Mouse (Mus musculus) lung, postnatal 4 days (tissue): ENCODE results near the gene Wnt5b.
A peak's percentile ranks its signal among the peaks of the same experiment; 100 is the strongest.

ENCODE experiments used
- DNase-seq, 2 experiments: peaks; one replicate each; pipeline ENCODE4 v3.0.0; 2021

Gene Wnt5b

GRCm38 (mm10) chr6:119521482-119521900 lies 22.7 kb downstream of the Wnt5b start:
- no peak for DNase-seq

GRCm38 (mm10) chr6:119520731-119521130 lies 23.4 kb downstream of the Wnt5b start:
- DNase-seq: no peak

DNA sequence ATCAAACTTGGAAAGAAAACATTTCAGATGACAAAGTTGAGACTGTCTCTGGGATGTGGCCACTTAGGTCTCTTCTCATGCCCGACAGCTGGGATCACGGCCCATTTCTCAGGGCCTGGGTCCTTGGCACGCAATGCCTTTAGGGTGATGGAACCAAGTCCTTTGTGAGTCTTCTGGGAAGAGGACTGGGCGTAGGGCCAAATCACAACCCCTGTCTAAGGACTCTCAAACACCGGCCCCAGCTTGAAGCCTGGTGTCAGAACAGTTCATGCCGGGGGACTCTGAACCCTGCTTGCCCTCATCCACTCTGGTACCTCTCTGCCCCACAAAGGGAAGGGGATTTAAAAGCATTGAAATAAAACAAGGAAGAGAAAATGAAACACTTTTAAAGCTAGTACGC lies 30.1 kb downstream of the Wnt5b start:
- DNase-seq: no peak

GRCm38 (mm10) chr6:119513452-119513851 lies 30.7 kb downstream of the Wnt5b start:
- no peak for DNase-seq

DNA sequence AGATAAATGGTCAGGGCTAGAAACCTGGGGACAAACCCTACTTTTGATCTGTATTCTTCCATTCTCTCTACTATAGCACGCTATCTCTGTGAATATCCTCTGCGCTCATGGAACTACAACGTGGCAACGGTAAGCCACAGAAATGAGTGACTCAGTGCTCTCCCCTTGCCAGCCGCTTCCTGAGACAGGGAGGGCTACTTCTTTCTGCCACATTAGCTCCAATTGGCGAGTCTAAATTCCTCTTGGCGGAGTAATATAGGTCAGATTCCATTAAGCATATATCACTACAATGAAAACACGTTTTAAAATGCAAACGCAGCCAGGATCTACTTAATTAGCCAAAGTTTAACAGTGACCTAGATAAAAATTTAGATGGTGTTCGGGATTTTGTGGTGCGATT lies 31.4 kb downstream of the Wnt5b start:
- no peak for DNase-seq

DNA sequence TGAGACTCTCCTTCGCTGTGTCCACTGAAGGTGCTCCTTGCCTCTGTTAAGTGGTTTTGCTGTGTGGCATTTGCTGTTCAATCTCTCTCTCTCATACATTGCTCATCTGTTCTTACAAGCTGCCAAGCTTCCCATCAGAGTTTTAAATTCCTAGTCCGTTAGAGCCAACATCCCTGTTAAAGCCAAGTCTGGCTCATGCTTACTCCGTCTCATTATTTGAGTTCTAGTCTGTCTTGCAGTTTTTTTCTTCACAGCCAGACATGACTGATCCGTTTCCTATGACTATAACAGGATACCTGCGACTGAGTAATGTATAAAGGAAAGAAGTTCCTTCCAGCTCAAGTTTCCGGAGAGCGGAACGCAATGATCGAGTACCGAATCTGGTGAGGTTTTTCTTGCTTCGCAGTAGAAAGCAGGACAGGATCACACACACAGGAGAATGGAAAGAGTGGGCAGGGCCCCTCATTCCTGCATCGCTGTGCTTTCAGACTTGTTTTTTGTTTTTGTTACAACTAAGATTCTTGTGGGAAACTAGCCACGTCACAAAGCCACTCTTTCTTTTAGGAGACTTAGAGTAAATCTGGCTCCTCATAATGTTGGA lies 34.6 kb downstream of the Wnt5b start:
- no peak for DNase-seq

DNA sequence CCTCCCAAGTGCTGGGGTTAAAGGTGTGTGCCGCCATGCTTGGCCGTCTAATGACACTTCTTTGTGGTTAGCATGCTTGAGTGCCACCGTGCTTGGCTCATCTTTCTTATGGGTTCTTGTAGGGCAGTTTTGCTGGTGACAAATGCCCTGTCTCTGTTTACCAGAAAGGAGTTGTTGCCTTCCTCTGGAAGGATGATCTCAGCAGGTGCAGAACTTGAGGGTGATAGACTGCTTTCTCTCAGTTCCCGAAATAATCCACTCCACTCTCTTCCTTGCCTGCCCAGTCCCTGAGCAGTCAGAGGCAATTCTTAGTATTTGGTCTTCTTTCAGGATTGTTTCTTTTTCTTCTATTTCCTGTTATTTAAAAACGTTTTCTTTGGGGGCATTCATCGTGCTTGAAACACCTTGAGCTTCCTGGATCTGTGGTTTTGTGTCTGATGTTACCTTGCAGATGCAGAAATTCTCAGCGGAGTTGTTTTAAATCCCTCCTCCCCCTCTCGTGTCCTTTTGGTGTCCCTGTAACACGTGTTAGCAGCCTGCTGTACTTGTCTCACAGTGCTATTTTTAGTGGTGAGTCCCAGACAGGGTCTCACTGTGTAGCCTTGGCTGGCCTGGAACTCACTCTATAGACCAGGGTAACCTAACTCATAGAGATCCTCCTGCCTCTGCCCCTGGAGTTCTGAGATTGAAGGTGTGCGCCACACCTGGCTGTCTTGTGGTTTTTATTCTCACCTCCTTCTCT lies 35.3 kb downstream of the Wnt5b start:
- no peak for DNase-seq

GRCm38 (mm10) chr6:119508221-119508620 lies 35.9 kb downstream of the Wnt5b start:
- no peak for DNase-seq

GRCm38 (mm10) chr6:119505525-119506225 lies 38.5 kb downstream of the Wnt5b start:
- DNase-seq: no peak

DNA sequence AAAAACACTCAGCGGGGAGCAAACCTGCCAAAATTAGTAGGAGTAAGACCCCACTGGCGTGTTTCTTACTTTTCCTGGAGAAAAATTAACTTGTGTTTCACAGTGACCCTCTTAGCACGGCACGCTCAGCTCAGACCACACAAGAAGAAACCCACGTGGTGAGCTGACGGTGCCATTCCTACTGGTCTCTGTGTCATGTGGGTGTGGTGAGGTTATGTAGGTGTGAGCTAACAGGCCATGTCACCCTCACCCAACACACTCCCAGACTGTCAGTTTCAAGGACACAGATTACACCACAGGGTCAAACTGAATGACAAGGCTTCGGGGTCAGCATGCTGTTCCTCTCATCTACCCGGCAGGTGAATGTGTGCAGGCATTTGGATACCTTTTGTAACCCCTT lies 39.4 kb downstream of the Wnt5b start:
- no peak for DNase-seq

- DNase-seq: peak; percentile 48 to 52
Measured at GRCm38 (mm10) chr6:119502031-119502430, 42.1 kb downstream of the Wnt5b start.

- DNase-seq: peak in 1 of 2 experiments; percentile 33
Measured at GRCm38 (mm10) chr6:119500086-119500485, 44.1 kb downstream of the Wnt5b start.

DNA sequence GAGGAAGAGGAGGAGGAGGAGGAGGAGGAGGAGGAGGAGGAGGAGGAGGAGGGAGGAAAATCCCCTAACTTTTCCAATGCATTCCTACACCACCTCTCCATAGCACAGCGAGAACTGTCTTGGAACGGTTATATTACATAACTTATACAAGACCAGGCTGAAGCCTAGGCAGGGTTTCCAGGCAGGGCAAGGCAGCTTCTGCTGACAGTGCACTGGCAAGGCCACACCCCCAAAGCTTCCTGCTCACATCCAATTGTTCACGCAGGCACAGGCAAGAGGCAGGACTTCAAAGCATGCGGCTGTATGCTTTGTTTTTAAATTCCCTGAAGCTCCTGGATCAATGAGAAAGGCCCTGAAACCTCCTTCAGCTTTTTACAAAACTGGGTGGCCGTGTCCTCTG lies 44.9 kb downstream of the Wnt5b start:
- DNase-seq: peak; percentile 63 to 66

DNA sequence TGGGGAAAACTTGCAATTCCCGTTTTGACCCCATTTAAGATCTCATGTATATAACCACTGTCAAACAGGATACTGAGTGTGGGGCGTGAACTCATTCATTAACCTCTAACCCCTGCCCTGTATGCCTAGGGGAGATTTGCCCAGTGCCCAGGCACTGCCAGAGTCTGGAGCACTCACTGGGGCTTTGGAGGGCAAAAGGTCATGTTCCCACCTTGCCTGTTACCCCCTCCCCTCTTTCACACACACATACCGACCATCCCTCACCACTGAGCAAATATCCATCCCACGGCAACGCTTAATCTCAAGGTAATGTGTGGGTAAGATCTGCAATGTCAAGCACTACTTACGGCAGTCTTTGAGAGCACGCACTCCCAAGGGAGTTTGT lies 51.5 kb downstream of the Wnt5b start:
- DNase-seq: no peak

- no peak for DNase-seq
Measured at GRCm38 (mm10) chr6:119491997-119492629, 52.0 kb downstream of the Wnt5b start.

GRCm38 (mm10) chr6:119491006-119491405 lies 53.1 kb downstream of the Wnt5b start:
- DNase-seq: no peak

DNA sequence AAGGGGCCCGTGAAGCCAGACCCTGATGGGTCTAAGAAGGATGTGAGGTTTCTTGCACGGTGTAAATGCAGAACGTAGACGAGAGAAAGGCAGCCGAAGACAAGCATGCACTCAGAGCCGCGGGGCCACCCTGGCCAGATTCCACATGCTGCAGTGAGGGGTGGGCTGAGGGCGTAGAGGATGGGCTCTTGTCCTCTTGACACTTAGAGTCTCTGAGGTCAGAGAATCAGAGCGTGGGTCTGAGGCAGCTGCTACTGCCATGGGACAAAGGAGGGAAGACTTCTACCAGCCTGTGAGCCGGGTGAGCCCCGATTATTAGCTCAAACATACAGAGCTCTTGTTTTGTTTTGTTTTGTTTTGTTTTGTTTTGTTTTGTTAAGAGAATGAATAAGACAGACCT lies 53.6 kb downstream of the Wnt5b start:
- DNase-seq: no peak

DNA sequence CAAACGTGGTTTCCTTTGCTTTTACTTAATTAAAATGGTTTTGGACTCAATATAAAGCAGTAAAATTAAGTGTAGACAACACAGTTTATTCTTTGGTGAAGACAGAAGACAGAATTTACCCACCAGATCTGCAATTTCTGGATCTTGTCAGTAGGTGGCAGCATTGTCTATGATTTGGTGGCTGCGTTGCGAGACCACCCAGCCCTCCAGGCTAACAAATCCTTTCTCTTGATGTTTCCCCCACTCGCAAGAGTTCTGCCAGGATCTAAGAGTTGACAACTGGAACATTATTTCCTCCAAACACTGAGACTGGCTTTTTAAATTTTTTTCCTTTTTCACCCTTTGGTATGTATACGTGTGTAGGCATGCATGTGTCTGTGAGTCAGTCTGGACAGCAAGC lies 54.4 kb downstream of the Wnt5b start:
- DNase-seq: peak in 1 of 2 experiments; percentile 69

DNA sequence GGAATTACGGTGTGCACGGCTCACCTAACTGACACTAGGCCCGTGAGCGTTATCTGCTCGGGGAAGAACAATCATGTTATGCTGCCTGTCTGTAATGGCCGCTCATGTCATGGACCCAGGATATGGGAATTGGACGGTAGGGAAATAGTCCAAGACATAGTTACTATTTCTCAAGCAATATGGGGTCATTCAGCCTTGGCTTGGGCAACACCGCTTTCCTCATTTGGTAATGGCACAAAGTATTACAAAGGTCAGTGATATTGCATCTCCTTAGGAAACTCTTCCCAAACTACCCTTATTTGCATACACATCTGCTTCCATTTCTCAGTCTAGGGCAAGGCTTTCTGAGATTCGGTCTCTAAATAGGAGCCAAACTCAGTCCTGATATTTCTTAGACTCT lies 56.5 kb downstream of the Wnt5b start:
- no peak for DNase-seq

DNA sequence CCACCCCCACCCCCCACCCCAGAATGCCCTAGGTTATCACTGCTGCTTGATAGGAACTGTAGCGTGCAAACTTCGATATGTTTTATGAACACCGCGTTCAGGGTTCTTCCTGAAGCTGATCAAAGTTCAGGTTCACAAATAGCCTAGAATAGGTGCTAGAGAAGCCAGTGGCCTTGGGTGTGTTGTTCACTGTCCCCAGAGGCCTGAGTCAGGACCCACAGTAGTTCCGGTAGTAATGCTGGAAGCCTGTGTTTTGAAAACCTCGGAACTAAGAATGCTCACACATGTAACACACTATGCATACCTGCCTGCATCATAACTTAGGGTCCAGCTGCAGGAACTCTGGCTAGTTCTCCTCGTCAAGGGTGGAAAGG lies 57.1 kb downstream of the Wnt5b start:
- no peak for DNase-seq

DNA sequence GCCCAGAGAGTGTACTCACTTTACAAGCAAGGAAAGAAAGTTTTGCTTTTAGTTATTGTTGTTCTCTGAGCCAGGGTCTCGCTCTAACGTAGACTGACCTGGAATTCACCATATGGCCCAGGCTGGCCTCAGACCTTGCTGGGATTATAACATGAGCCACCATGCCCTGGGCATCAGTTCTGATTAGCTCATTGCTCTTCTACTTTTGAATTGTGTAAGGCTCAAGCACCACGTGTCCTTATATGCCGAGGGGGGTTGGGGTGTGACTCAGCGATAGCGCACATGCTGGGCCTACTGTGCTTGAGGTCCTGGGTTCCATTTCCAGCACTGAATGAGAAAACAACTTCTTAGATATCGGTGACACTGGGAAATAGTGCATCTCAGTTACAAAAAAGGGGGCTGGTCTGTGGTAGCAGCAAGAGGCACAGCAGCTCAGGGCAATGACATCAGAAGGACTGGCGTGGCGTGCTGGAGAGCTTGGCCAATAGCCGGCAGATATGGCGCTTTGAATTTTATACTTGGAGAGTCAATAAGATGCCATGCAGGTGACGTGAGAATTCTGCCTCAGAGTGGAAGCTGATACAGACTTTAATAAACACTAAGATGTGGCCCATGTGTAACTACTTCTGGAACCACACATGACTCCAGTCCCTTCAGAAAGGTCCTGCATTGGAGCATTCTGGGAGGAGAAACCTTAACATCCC lies 57.6 kb downstream of the Wnt5b start:
- DNase-seq: no peak

GRCm38 (mm10) chr6:119485486-119485885 lies 58.7 kb downstream of the Wnt5b start:
- no peak for DNase-seq
